Mouse (Mus musculus) CH12.LX (cell line): Measurements from ENCODE around the gene Cyp27a1. TPM values are rescaled to one million over a fixed set of nuclear protein-coding genes. Genes with fewer than 3 reads are reported as not detected.

Experiments
- DNase-seq: peaks from one replicate; pipeline ENCODE4 v3.0.0-alpha.2; 2013; ENCODE audit errors: extremely low read depth
- H3K27ac ChIP-seq: 2 replicates; pipeline ENCODE4 v1.5.1; 2012; ENCODE audit warnings: low read depth, mild to moderate bottlenecking, control low read depth, moderate library complexity; ENCODE audit not compliant: insufficient read depth
- H3K27me3 ChIP-seq: replicated peaks from 2 replicates; pipeline ENCODE3; 2012; ENCODE audit warnings: inconsistent platforms
- H3K36me3 ChIP-seq, 2 experiments: replicated peaks in 1 of 2; 2 replicates each; pipeline versions ENCODE3 to v1.6.1; 2012; ENCODE audit warnings: inconsistent platforms in 1 of 2, low read length in 1 of 2, mild to moderate bottlenecking in 1 of 2, mixed read lengths in 1 of 2, moderate library complexity in 1 of 2; ENCODE audit not compliant: control insufficient read depth in 1 of 2, insufficient read depth in 1 of 2
- H3K4me1 ChIP-seq, 2 experiments: 2 replicates each; pipeline ENCODE4 v1.6.1; 2012; ENCODE audit warnings: inconsistent platforms in 1 of 2, moderate library complexity in 1 of 2; ENCODE audit not compliant: insufficient read depth in 2 of 2, control insufficient read depth in 1 of 2
- H3K4me2 ChIP-seq: 2 replicates; pipeline ENCODE4 v1.6.1; 2012; ENCODE audit warnings: low read depth, mild to moderate bottlenecking, control low read depth; ENCODE audit not compliant: poor library complexity, insufficient read depth, severe bottlenecking
- H3K4me3 ChIP-seq, 3 experiments: fragments of 150-350 bp in 1 of 3; sonication (generic) in 1 of 3; replicated peaks in 1 of 3; 2 replicates each; pipeline versions ENCODE3 to v1.5.1; 2011 to 2012; ENCODE audit warnings: low read depth in 2 of 3, low read length in 2 of 3, mild to moderate bottlenecking in 2 of 3, moderate library complexity in 2 of 3, control low read depth in 1 of 3, improper control_type of control experiment in 1 of 3, inconsistent platforms in 1 of 3, mixed read lengths in 1 of 3; ENCODE audit not compliant: poor library complexity in 1 of 3
- H3K79me2 ChIP-seq: replicated peaks from 2 replicates; pipeline ENCODE4 v1.6.1; 2012; ENCODE audit warnings: mild to moderate bottlenecking, moderate library complexity; ENCODE audit not compliant: control insufficient read depth, poor library complexity, insufficient read depth, severe bottlenecking; ENCODE audit errors: extremely low read depth
- H3K9ac ChIP-seq: 2 replicates; pipeline ENCODE4 v1.6.1; 2012; ENCODE audit warnings: low read depth, mild to moderate bottlenecking, control low read depth, moderate library complexity; ENCODE audit not compliant: insufficient read depth
- H3K9me3 ChIP-seq: replicated peaks from 2 replicates; pipeline ENCODE3; 2012; ENCODE audit warnings: low read length, inconsistent platforms, mixed read lengths
- BHLHE40 ChIP-seq: IDR thresholded peaks from 2 replicates; pipeline ENCODE4 v1.6.1; 2011; ENCODE audit warnings: mild to moderate bottlenecking, low read depth, low read length, improper control_type of control experiment
- CHD1 ChIP-seq: IDR thresholded peaks from 2 replicates; pipeline ENCODE4 v1.6.1; 2012; ENCODE audit warnings: low read depth, low read length, improper control_type of control experiment, inconsistent platforms
- CTCF ChIP-seq, 2 experiments: IDR thresholded peaks in 1 of 2; conservative IDR thresholded peaks in 1 of 2; 2 replicates each; pipeline ENCODE4 v1.5.1; 2011 to 2012; ENCODE audit warnings: low read depth in 2 of 2, low read length in 2 of 2, improper control_type of control experiment in 1 of 2, inconsistent platforms in 1 of 2, mild to moderate bottlenecking in 1 of 2, moderate library complexity in 1 of 2
- ELF1 ChIP-seq: IDR thresholded peaks from 2 replicates; pipeline ENCODE4 v1.6.1; 2014; ENCODE audit warnings: low read depth, mild to moderate bottlenecking, inconsistent platforms, low read length, improper control_type of control experiment
- ETS1 ChIP-seq: conservative IDR thresholded peaks from 2 replicates; pipeline ENCODE4 v1.6.1; 2012; ENCODE audit warnings: low read depth, mild to moderate bottlenecking, inconsistent platforms, low read length, improper control_type of control experiment, moderate library complexity
- GABPA ChIP-seq: IDR thresholded peaks from 2 replicates; pipeline ENCODE4 v1.6.1; 2012; ENCODE audit warnings: low read depth, low read length, improper control_type of control experiment, inconsistent platforms; ENCODE audit not compliant: insufficient replicate concordance
- JUN ChIP-seq: IDR thresholded peaks from 2 replicates; pipeline ENCODE4 v1.6.1; 2011; ENCODE audit warnings: low read depth, mild to moderate bottlenecking, low read length, improper control_type of control experiment, moderate library complexity; ENCODE audit not compliant: insufficient read depth
- MAX ChIP-seq: IDR thresholded peaks from 2 replicates; pipeline ENCODE4 v1.6.1; 2011; ENCODE audit warnings: low read length, improper control_type of control experiment
- MEF2A ChIP-seq: IDR thresholded peaks from 2 replicates; pipeline ENCODE4 v1.6.1; 2014; ENCODE audit warnings: low read depth, mild to moderate bottlenecking, inconsistent platforms, low read length, improper control_type of control experiment, borderline replicate concordance
- MYC ChIP-seq: IDR thresholded peaks from 2 replicates; pipeline ENCODE4 v1.6.1; 2011; ENCODE audit warnings: low read depth, mild to moderate bottlenecking, improper control_type of control experiment, low read length
- PAX5 ChIP-seq: IDR thresholded peaks from 2 replicates; pipeline ENCODE4 v1.6.1; 2012; ENCODE audit warnings: low read length, inconsistent platforms, mixed read lengths
- POLR2A ChIP-seq: IDR thresholded peaks from 2 replicates; pipeline ENCODE4 v1.6.1; 2011; ENCODE audit warnings: low read depth, mild to moderate bottlenecking, improper control_type of control experiment, low read length
- POLR2AphosphoS2 ChIP-seq: IDR thresholded peaks from 2 replicates; pipeline ENCODE4 v1.6.1; 2011; ENCODE audit warnings: low read depth, low read length, improper control_type of control experiment
- SIN3A ChIP-seq: IDR thresholded peaks from 2 replicates; pipeline ENCODE4 v1.6.1; 2012; ENCODE audit warnings: low read length, improper control_type of control experiment, inconsistent platforms
- SMC3 ChIP-seq: IDR thresholded peaks from 2 replicates; pipeline ENCODE4 v1.6.1; 2011; ENCODE audit warnings: low read depth, low read length, improper control_type of control experiment
- TBP ChIP-seq: conservative IDR thresholded peaks from 2 replicates; pipeline ENCODE4 v1.6.1; 2011; ENCODE audit warnings: low read depth, low read length, improper control_type of control experiment
- USF2 ChIP-seq: conservative IDR thresholded peaks from 2 replicates; pipeline ENCODE4 v1.6.1; 2011; ENCODE audit warnings: low read depth, low read length, improper control_type of control experiment
- ZC3H11A ChIP-seq: IDR thresholded peaks from 2 replicates; pipeline ENCODE4 v1.6.1; 2012; ENCODE audit warnings: low read depth, mild to moderate bottlenecking, inconsistent platforms, low read length, improper control_type of control experiment
- ZKSCAN1 ChIP-seq: IDR thresholded peaks from 2 replicates; pipeline ENCODE4 v1.6.1; 2012; ENCODE audit warnings: low read depth, inconsistent platforms, low read length, improper control_type of control experiment, borderline replicate concordance
- ZMIZ1 ChIP-seq: IDR thresholded peaks from 2 replicates; pipeline ENCODE4 v1.6.1; 2012; ENCODE audit warnings: low read depth, mild to moderate bottlenecking, inconsistent platforms, low read length, improper control_type of control experiment
- ZNF384 ChIP-seq: IDR thresholded peaks from 2 replicates; pipeline ENCODE4 v1.6.1; 2012; ENCODE audit warnings: low read depth, low read length, improper control_type of control experiment, inconsistent platforms
- dilution Hi-C: fragments of 300-500 bp; cut with MboI; formaldehyde crosslinking; loops from 2 replicates; pipeline ENCODE4 v1.14.3; 2020; ENCODE audit warnings: low sequenced_read_pairs; ENCODE audit not compliant: extremely low pct_unique_long_range_greater_than_20kb, extremely low pct_ligation_motif_present
- in situ Hi-C: fragments of 300-500 bp; cut with MboI; formaldehyde crosslinking; loops from 3 replicates; pipeline ENCODE4 v1.14.3; 2019; ENCODE audit warnings: low sequenced_read_pairs, low pct_ligation_motif_present, low pct_unique_long_range_greater_than_20kb, mixed read lengths
- polyA plus RNA-seq: library from polyadenylated mRNA; unstranded; fragments of >175 nt; gene quantifications from 2 replicates; pipeline ENCODE4 v1.2.1, GENCODE M21; 2012; ENCODE audit warnings: low read depth; ENCODE audit not compliant: insufficient read length
- total RNA-seq, 2 experiments: library from RNA; depleted of rRNA; stranded (reverse); fragments of 300-350 nt in 1 of 2; fragments of >200 nt in 1 of 2; gene quantifications; 2 replicates each; pipeline ENCODE4 v1.2.3; 2012 to 2014

Cyp27a1 gene
- total and polyA plus RNA-seq, 3 experiments, result not detected

GRCm38 (mm10) chr1:74750683-74751082 lies 37.3 kb downstream of the Cyp27a1 start:
- no peak for TF ChIP-seq SIN3A
- TF ChIP-seq JUN, result no peak
- no peak for TF ChIP-seq PAX5
- TF ChIP-seq ZMIZ1, result no peak
- no peak for TF ChIP-seq ZNF384
- TF ChIP-seq SMC3, result no peak
- TF ChIP-seq MYC, result no peak
- no peak for TF ChIP-seq CHD1
- no peak for TF ChIP-seq ELF1
- no peak for TF ChIP-seq MEF2A
- TF ChIP-seq ZC3H11A, result no peak
- no peak for TF ChIP-seq USF2
- TF ChIP-seq MAX, result no peak
- TF ChIP-seq POLR2A, result no peak
- TF ChIP-seq GABPA, result no peak
- no peak for TF ChIP-seq POLR2AphosphoS2
- TF ChIP-seq CTCF (conservative IDR thresholded peaks at IDR 0.05 in 1 of 2, IDR thresholded peaks at IDR 0.05 in 1 of 2; ENCODE audit: low read depth in 2 of 2, low read length in 2 of 2), result no peak
- no peak for TF ChIP-seq ETS1
- TF ChIP-seq TBP, result no peak
- no peak for TF ChIP-seq BHLHE40
- H3K79me2 ChIP-seq, result no peaks in the 10 kb centered on the region
- no peak overlapping the region for H3K4me2 ChIP-seq
- no peak for DNase-seq
- H3K36me3 ChIP-seq, result no peaks in the 10 kb centered on the region
- H3K4me1 ChIP-seq, result peaks cover 21 to 33% of the 10 kb centered on the region in 2 experiments
- no peak overlapping the region for H3K27ac ChIP-seq
- H3K27me3 ChIP-seq, result peaks cover 10% of the 10 kb centered on the region
- in situ Hi-C loops, result loop anchor here (5.0 to 10.0 kb wide), 2 partner anchors 33 to 106 kb away; no protein-coding TSS in a partner anchor
- no peaks in the 10 kb centered on the region for H3K9me3 ChIP-seq
- no peak overlapping the region for H3K9ac ChIP-seq
- dilution Hi-C loops, result no loop called here
- H3K4me3 ChIP-seq, result no peak overlapping the region

DNA sequence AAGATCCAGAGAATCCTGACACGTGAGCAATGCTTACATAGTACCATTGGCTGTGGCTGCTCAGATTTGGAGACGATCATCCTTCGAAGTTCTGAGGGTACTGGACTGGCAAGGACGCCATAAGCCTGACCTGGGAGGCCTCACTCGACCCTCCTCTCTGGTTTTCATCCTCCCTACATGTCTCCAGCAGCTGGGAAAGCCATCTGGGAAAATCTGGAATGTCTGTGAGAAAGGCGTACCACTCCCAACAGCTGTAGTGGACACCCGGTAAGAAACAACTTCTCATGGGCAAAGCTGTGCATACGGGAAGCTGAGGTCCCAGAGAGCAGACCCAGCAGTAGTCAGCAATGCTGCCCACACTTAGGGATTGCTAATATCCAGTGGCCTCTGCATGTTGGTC lies 38.8 kb downstream of the Cyp27a1 start:
- Histone ChIP-seq H3K4me2 (no peak overlapping the region), H3K27me3 (peaks cover 8% of the 10 kb centered on the region), H3K27ac (no peak overlapping the region), H3K36me3 (no peaks in the 10 kb centered on the region), H3K9ac (no peak overlapping the region), H3K9me3 (no peaks in the 10 kb centered on the region), H3K4me1 (peaks cover 21 to 33% of the 10 kb centered on the region in 2 experiments)
- dilution Hi-C loops (no loop called here), in situ Hi-C loops (loop anchor here (5.0 to 10.0 kb wide), 2 partner anchors 35 to 107 kb away; no protein-coding TSS in a partner anchor)
- no peak for DNase-seq
- no peak for TF ChIP-seq ZKSCAN1
- TF ChIP-seq, all 38 proteins: peak for 0
- Histone ChIP-seq H3K79me2 (no peaks in the 10 kb centered on the region), H3K4me3 (no peak overlapping the region)
